Mouse (Mus musculus): ENCODE measurements at regions not wholly inside any gene's neighbourhood (a gene's known extent, or its start where the extent isn't known, plus 50 kb on each side); places are given as distances from the start of the nearest gene placed in this dataset.

GRCm38 (mm10) chr14:61769881-61770280, 162.6 kb downstream of the Kcnrg start:
- no peak for TF ChIP-seq CTCF (IDR thresholded peaks at IDR 0.05; ENCODE audit: control insufficient read depth, insufficient read depth, insufficient read length)
- no peak for TF ChIP-seq USF1 (IDR thresholded peaks at IDR 0.05; ENCODE audit: low read depth)

Data from C2C12 (cell line).